Mouse (Mus musculus) megakaryocyte, embryonic 14.5 days (primary cell): ENCODE results near the gene Zbtb11.

ENCODE experiments used
- FLI1 ChIP-seq: IDR thresholded peaks from 2 replicates; pipeline ENCODE4 v1.6.1; 2012; ENCODE audit warnings: low read length, inconsistent platforms, mixed read lengths
- GATA1 ChIP-seq: IDR thresholded peaks from 3 replicates; pipeline ENCODE4 v1.6.1; 2012; ENCODE audit warnings: mixed read lengths, low read length, inconsistent platforms, borderline replicate concordance

DNA sequence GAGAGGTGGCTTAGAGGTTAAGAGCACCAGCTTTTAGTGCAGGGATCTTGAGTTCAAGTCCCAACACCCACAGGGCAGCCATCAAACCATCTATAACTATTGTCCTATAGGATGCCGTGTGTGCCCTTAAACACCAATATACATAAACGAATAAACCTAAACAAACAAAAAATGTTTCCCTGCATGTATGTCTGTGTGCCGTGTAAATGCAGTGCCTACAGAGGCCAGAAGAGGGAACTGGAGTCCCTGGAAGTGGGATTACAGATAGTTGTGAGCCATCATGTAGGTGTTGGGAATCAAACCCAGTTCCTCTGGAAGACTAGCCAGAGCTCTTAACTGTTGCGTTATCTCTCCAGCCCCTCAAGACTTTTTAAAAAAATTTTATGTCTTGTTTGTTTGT is 32.9 kb upstream of the Zbtb11 start:
- TF ChIP-seq GATA1: no peak
- TF ChIP-seq FLI1: no peak
